Mouse (Mus musculus): ENCODE measurements around the gene Mier2.

DNA sequence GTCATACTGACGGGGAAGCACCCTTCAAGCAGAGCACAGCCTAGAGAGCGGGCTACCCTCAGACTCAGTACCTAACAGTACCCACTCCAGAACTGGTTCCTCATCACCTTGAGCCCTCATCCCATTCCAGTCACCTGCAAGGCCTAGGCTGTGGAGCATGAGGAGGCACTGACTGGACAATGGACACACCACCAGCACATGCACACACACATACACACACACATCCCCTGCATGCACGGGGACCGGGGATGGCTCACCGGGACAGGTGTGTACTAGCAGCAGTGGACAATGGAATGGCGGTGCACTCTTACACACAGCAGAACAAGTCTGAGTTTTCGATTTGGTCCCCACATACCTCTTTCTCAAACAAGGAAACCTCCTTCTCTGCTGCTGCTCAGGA lies 17.7 kb downstream of the Mier2 start:
- no peak for TF ChIP-seq CTCF (IDR thresholded peaks at IDR 0.05; ENCODE audit: insufficient read depth, low read length)
- TF ChIP-seq POLR2A (IDR thresholded peaks at IDR 0.05; ENCODE audit: borderline replicate concordance, extremely low read depth, low read depth, low read length): no peak
